Mouse (Mus musculus) thymus, adult 2 months (tissue): ENCODE data around the gene Tmc4. TPM values are rescaled to one million over a fixed set of nuclear protein-coding genes. Genes with fewer than 3 reads are reported as not detected.
"Not testable (repeated sequence)": the region's sequence is repeated elsewhere in the genome, so short reads cannot be mapped to it uniquely, and the experiment has no call there.

ENCODE experiments used
- DNase-seq: peaks from one replicate; pipeline ENCODE4 v3.0.0; 2021
- H3K27ac ChIP-seq: fragments of 200-500 bp; 2 replicates; pipeline ENCODE4 v1.5.1; 2012; ENCODE audit warnings: low read length, control low read depth; ENCODE audit not compliant: control insufficient read depth, insufficient read depth
- H3K27me3 ChIP-seq: fragments of 200-500 bp; 2 replicates; pipeline ENCODE4 v1.6.1; 2012; ENCODE audit warnings: mild to moderate bottlenecking, low read length, moderate library complexity, mixed read lengths; ENCODE audit not compliant: control insufficient read depth, insufficient read depth
- H3K36me3 ChIP-seq: fragments of 200-500 bp; 2 replicates; pipeline ENCODE4 v1.6.1; 2012; ENCODE audit warnings: mild to moderate bottlenecking, low read length, moderate library complexity; ENCODE audit not compliant: control insufficient read depth, insufficient read depth
- H3K4me1 ChIP-seq: fragments of 200-500 bp; replicated peaks from 2 replicates; pipeline ENCODE4 v1.6.1; 2012; ENCODE audit warnings: low read length; ENCODE audit not compliant: control insufficient read depth, insufficient read depth
- H3K4me3 ChIP-seq: fragments of 200-500 bp; 2 replicates; pipeline ENCODE4 v1.5.1; 2012; ENCODE audit warnings: mild to moderate bottlenecking, low read length, control low read depth, moderate library complexity; ENCODE audit not compliant: control insufficient read depth, insufficient read depth
- CTCF ChIP-seq: fragments of 200-500 bp; IDR thresholded peaks from 2 replicates; pipeline ENCODE4 v1.5.1; 2012; ENCODE audit warnings: mild to moderate bottlenecking, control low read depth, low read length, moderate library complexity, borderline replicate concordance; ENCODE audit not compliant: control insufficient read depth, poor library complexity, insufficient read depth; ENCODE audit errors: extremely low read depth
- POLR2A ChIP-seq: fragments of 200-500 bp; IDR thresholded peaks from 2 replicates; pipeline ENCODE4 v1.6.1; 2012; ENCODE audit warnings: mild to moderate bottlenecking, low read length, control low read depth, moderate library complexity; ENCODE audit not compliant: control insufficient read depth, poor library complexity, insufficient read depth; ENCODE audit errors: extremely low read depth
- WGBS: fragments of 180-500 bp; shearing (Covaris S2); methylation state at CpG from one replicate; pipeline ENCODE4 v1.1.7; 2018; 5-methylcytosine and 5-hydroxymethylcytosine counted together
- polyA plus RNA-seq: library from polyadenylated mRNA; depleted of rRNA; stranded (reverse); fragments of >200 nt; gene quantifications from 2 replicates; pipeline ENCODE4 v1.2.3, GENCODE M21; 2012

Tmc4 gene
- polyA plus RNA-seq, 1 experiment: 27.9 TPM

GRCm38 (mm10) chr7:3707568-3708413 lies 30.4 kb upstream of the Tmc4 start:
- WGBS: 81% methylated on average over 7 of the region's 7 CpGs
- no peak for TF ChIP-seq POLR2A
- no peak for TF ChIP-seq CTCF
- no peak for DNase-seq
- no peaks in the 10 kb centered on the region for H3K27me3 ChIP-seq
- H3K4me3 ChIP-seq: no peak overlapping the region
- peaks cover 12% of the 10 kb centered on the region for H3K4me1 ChIP-seq
- no peak overlapping the region for H3K27ac ChIP-seq
- peaks cover 31% of the 10 kb centered on the region for H3K36me3 ChIP-seq

GRCm38 (mm10) chr7:3707027-3707426 lies 29.7 kb upstream of the Tmc4 start:
- DNase-seq: no peak
- TF ChIP-seq POLR2A: no peak
- no peak for TF ChIP-seq CTCF
- no peak overlapping the region for H3K27ac ChIP-seq
- H3K4me3 ChIP-seq: no peak overlapping the region
- H3K36me3 ChIP-seq: peaks cover 31% of the 10 kb centered on the region
- 41% methylated on average over 4 of the region's 4 CpGs for WGBS
- no peaks in the 10 kb centered on the region for H3K27me3 ChIP-seq
- H3K4me1 ChIP-seq: peaks cover 12% of the 10 kb centered on the region

- DNase-seq: no peak
- no peak for TF ChIP-seq CTCF
- no peak for TF ChIP-seq POLR2A
- WGBS: 63% methylated on average over 11 of the region's 11 CpGs
- H3K27me3 ChIP-seq: no peaks in the 10 kb centered on the region
- no peak overlapping the region for H3K27ac ChIP-seq
- peaks cover 31% of the 10 kb centered on the region for H3K36me3 ChIP-seq
- peaks cover 12% of the 10 kb centered on the region for H3K4me1 ChIP-seq
- H3K4me3 ChIP-seq: no peak overlapping the region
Measured at GRCm38 (mm10) chr7:3706343-3706934, 29.1 kb upstream of the Tmc4 start.

- TF ChIP-seq POLR2A: no peak
- no peak for TF ChIP-seq CTCF
- H3K4me3 ChIP-seq: peak overlapping the region; percentile 23
- peaks cover 31% of the 10 kb centered on the region for H3K36me3 ChIP-seq
- H3K4me1 ChIP-seq: peaks cover 12% of the 10 kb centered on the region
- H3K27ac ChIP-seq: no peak overlapping the region
- whole genome bisulfite sequencing: 32% methylated on average over 6 of the region's 6 CpGs
- H3K27me3 ChIP-seq: no peaks in the 10 kb centered on the region
- no peak for DNase-seq
Measured at GRCm38 (mm10) chr7:3705911-3706310, 28.6 kb upstream of the Tmc4 start.

GRCm38 (mm10) chr7:3705461-3705860 lies 28.1 kb upstream of the Tmc4 start:
- not testable (repeated sequence) for DNase-seq, H3K27ac ChIP-seq, H3K27me3 ChIP-seq
- Histone ChIP-seq H3K4me3 (peak overlapping the region; percentile 23), H3K4me1 (peaks cover 12% of the 10 kb centered on the region), H3K36me3 (peaks cover 31% of the 10 kb centered on the region)
- WGBS: 9% methylated on average over 7 of the region's 7 CpGs

GRCm38 (mm10) chr7:3704475-3704874 lies 27.1 kb upstream of the Tmc4 start:
- Histone ChIP-seq H3K27ac (peak overlapping the region; percentile 83), H3K27me3 (no peaks in the 10 kb centered on the region), H3K4me1 (peaks cover 12% of the 10 kb centered on the region), H3K36me3 (peaks cover 31% of the 10 kb centered on the region), H3K4me3 (peak overlapping the region; percentile 65)
- no peak for DNase-seq
- 3% methylated on average over 20 of the region's 20 CpGs for WGBS
- TF ChIP-seq POLR2A: no peak
- TF ChIP-seq CTCF: no peak

GRCm38 (mm10) chr7:3703879-3704441 lies 26.6 kb upstream of the Tmc4 start, which contains the start of gene Rps9:
Gene Rps9 (plus strand): TSS chr7:3703993.
- H3K36me3 ChIP-seq: peaks cover 31% of the 10 kb centered on the region
- WGBS: 1% methylated on average over 42 of the region's 42 CpGs
- no peaks in the 10 kb centered on the region for H3K27me3 ChIP-seq
- peaks cover 12% of the 10 kb centered on the region for H3K4me1 ChIP-seq
- TF ChIP-seq POLR2A (peak; percentile 96), CTCF (peak; percentile 20; the same call in 1 of the 2 replicates)
- peak within 1 kb of the TSS; percentile 83 for H3K27ac ChIP-seq
- peak; percentile 95 for DNase-seq
- peak within 1 kb of the TSS; percentile 65 for H3K4me3 ChIP-seq
